Mouse (Mus musculus) brown adipose tissue, adult 24 weeks (tissue): ENCODE measurements around the gene Pigf. TPM values are rescaled to one million over a fixed set of nuclear protein-coding genes. Genes with fewer than 3 reads are reported as not detected.

Source experiments
- H3K27ac ChIP-seq: fragments of 200-500 bp; replicated peaks from 2 replicates; pipeline ENCODE4 v1.5.1; 2012; ENCODE audit warnings: low read depth, mild to moderate bottlenecking, low read length
- H3K4me1 ChIP-seq: fragments of 200-500 bp; 2 replicates; pipeline ENCODE4 v1.6.1; 2012; ENCODE audit warnings: low read length, mixed read lengths; ENCODE audit not compliant: control insufficient read depth, insufficient read depth, insufficient read length
- H3K4me3 ChIP-seq: fragments of 200-500 bp; 2 replicates; pipeline ENCODE4 v1.5.1; 2012; ENCODE audit warnings: low read depth, mild to moderate bottlenecking, low read length, moderate library complexity; ENCODE audit not compliant: insufficient read depth
- polyA plus RNA-seq: library from polyadenylated mRNA; stranded (reverse); fragments of >200 nt; gene quantifications from 2 replicates; pipeline ENCODE4 v1.2.4, GENCODE M21; 2012; ENCODE audit not compliant: missing spikeins, insufficient read depth, insufficient read length

The Pigf gene
- polyA plus RNA-seq, 1 experiment = 9.2 TPM

DNA sequence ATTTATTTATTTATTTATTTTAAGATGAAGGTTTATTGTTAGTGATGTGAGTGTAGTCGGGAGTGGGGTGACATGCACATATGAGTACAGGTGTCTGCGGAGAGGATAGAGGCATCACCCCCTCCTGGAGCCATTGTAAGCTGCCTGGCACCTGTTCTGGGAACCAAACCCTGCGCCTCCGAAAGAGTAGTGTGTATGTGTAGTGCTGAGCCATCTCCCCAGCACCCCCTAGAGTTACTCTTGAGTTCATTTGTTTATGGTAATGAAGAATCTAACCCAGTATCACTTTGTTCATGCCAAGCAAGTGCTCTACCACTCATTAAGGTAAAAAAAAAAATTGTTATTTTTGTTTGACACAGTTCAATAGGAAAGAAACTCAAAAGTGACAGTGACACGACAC lies 37.0 kb downstream of the Pigf start:
- Histone ChIP-seq H3K27ac (peak overlapping the region; percentile 55; the same call in 1 of the 2 replicates), H3K4me3 (no peak overlapping the region), H3K4me1 (peaks cover 16% of the 10 kb centered on the region)

DNA sequence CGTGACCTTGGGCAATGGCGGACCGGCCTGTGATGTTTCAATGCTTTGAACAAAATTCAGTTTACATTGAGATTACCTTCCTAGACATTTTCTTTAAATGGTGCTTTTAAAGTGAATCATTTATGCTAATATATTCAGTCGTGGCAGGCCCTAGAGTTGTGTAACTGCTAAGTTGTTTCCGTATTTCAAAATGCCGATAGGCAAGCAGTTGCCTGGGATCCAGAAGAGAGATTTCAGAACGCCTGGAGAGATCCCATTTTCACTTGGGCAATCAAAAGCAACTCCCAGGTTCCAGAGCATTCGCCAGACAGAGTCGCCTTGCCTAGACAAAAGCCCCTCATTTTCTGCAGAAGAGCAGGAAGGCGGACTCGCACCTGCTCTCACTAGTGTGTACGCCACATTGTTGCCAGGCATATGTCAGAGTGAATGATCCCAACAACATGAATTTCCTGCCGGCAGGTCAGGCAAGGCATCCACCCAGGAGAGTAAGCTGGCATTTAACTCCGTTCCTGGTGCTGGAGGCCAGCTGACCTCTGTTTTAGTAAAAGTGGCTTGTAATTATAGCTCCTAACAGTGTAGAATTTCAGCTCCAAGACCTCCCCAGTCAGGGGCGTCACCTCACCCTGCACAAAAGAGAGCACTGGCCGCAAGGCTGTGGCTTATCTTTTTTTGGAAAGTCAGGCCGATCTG lies 38.6 kb downstream of the Pigf start:
- H3K4me1 ChIP-seq = peaks cover 16% of the 10 kb centered on the region
- H3K27ac ChIP-seq = peak overlapping the region; percentile 88
- peak overlapping the region; percentile 21; the same call in 1 of the 2 replicates for H3K4me3 ChIP-seq

- Histone ChIP-seq H3K4me1 (peaks cover 9% of the 10 kb centered on the region; the same call in 1 of the 2 replicates), H3K27ac (peak overlapping the region; percentile 25; the same call in 1 of the 2 replicates), H3K4me3 (no peak overlapping the region)
Measured at GRCm38 (mm10) chr17:86982497-86982896, 42.7 kb downstream of the Pigf start.

DNA sequence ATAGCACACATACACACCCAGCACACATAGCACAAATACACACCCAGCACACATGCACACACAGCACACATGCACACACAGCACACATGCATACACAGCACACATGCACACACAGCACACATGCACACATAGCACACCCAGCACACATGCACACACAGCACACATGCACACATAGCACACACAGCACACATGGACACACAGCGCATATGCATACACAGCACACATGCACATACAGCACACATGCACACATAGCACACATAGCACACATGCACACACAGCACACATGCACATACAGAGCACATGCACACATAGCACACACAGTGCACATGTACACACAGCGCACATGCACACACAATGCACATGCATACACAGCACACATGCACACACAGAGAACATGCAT lies 43.5 kb downstream of the Pigf start:
- Histone ChIP-seq H3K27ac (no peak overlapping the region), H3K4me1 (peaks cover 6% of the 10 kb centered on the region; the same call in 1 of the 2 replicates), H3K4me3 (no peak overlapping the region)

GRCm38 (mm10) chr17:86981205-86981604 lies 44.0 kb downstream of the Pigf start:
- H3K27ac ChIP-seq = no peak overlapping the region
- no peak overlapping the region for H3K4me3 ChIP-seq
- H3K4me1 ChIP-seq = peaks cover 6% of the 10 kb centered on the region; the same call in 1 of the 2 replicates

DNA sequence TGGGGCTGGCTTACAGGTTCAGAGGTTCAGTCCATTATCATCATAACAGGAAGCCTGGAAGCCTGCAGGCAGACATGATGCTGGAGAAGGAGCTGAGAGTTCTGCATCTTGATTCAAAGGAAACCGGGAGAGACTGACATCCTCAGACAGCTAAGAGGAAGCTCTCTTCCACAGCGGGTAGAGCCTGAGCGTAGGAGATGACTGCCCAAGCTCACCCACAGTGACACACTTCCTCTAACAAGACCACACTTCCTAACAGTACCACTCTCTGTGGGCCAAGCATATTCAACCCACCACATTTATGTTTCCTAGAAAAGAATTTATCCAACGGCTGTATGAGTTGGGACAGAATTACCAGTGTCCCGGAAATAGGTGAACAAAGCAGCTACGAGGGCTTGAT lies 46.7 kb downstream of the Pigf start:
- Histone ChIP-seq H3K4me1 (peaks cover under 1% of the 10 kb centered on the region; the same call in 1 of the 2 replicates), H3K27ac (no peak overlapping the region), H3K4me3 (no peak overlapping the region)

DNA sequence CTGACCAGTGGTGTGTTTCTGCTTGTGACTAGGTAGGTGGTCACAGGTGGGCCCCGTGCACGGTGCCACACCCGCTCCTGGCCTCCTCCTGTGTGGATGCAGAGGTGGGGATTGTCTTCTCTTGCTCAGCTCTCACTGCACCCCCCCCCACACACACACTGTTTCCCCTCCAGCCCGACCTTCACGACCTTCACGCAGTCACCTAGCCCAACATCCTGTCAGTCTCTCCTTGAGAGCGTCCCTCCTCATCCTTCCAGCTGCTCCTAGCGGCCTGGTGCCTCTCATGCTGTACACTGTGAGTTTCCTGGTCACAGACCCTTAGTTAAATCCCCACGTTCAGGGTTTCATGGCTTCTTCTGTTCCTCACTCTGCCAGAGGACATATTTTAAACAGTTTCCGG lies 48.8 kb downstream of the Pigf start:
- no peak overlapping the region for H3K27ac ChIP-seq
- no peak overlapping the region for H3K4me3 ChIP-seq

DNA sequence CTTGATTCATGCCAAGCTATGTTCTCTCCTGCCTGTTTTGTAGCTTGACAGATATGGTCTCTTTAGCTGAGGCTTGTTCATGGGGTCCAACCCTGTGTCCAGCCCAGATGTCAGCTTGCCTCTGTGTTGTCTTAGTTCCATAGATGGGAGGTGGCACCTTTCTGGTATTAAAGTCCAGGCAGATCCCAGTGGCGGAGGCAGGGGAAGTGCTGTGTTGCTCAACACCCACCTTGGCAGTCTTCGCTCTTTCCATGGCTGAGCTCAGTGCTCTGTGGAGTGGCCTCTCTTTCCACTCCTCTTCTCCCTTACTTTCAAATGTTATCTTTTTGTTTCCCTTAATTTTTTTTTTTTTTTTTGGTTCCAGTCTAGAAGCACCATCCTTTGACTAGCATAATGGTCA lies 52.1 kb downstream of the Pigf start:
- Histone ChIP-seq H3K4me3 (no peak overlapping the region), H3K27ac (no peak overlapping the region), H3K4me1 (peaks cover 10% of the 10 kb centered on the region)

More for the DNA sequence above, 48.8 kb downstream of the Pigf start:
- peaks cover 6% of the 10 kb centered on the region for H3K4me1 ChIP-seq

DNA sequence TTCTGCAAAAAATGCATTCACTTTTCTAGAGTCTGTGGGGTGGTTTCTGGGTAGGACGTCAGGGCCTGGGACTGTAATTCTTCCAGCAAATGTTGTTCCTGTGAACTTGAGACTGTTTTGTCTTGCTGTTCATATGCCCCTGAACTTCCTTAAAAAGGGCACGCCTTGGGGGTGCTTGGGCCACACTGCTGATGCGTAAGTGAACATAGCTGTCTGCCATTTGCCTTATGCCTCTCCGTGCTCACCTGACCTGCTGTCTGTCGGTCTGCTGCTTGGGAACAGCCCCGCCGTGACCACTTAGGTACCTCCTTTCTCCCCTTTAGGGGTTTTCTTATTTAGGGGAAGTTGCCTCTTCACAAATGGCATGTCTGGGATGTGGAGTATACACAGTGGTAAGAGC lies 53.3 kb downstream of the Pigf start:
- Histone ChIP-seq H3K27ac (no peak overlapping the region), H3K4me1 (peaks cover 18% of the 10 kb centered on the region)

GRCm38 (mm10) chr17:86971036-86971435 lies 54.2 kb downstream of the Pigf start:
- H3K4me1 ChIP-seq = peaks cover 18% of the 10 kb centered on the region
- H3K27ac ChIP-seq = no peak overlapping the region

More for the DNA sequence above, 53.3 kb downstream of the Pigf start:
- H3K4me3 ChIP-seq = no peak overlapping the region

DNA sequence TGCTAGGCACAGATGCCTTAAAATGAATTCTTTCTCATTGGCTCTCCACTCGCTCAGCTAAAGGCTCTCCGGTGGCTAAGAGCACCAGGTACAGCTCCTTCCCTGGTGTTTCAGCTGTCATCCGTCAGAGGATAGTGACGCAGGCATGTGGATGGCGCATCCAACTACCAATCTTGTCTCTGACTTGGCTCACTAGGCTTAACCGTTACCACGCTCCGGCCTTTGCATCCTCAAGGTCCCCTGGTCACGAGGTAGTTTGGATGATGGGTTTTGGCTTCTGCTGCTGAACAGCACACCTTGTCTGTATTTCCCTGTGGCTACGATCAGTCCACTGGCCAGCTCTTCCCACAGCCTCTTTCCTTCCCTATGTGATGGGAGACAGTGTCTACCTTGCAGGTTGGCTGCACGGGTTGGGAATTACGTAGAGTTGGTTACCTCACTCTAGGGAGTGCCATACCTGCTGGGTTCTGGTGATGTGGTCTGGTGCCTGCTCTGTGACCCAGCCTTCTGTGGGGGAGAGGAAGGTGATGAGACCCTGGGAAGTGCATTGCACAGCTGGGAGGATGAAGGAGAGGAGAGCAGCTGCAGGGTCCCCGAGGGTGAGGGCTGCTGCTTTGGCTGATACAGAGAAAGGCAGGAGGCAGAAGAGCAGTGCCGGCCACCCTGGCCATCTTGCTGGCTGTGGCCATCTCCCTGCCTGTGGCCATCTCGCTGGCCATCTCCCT lies 55.0 kb downstream of the Pigf start:
- no peak overlapping the region for H3K27ac ChIP-seq
- no peak overlapping the region for H3K4me3 ChIP-seq
- H3K4me1 ChIP-seq = peaks cover 18% of the 10 kb centered on the region

More at GRCm38 (mm10) chr17:86971036-86971435, 54.2 kb downstream of the Pigf start:
- H3K4me3 ChIP-seq = no peak overlapping the region

- H3K4me3 ChIP-seq = no peak overlapping the region
- peaks cover 18% of the 10 kb centered on the region for H3K4me1 ChIP-seq
- no peak overlapping the region for H3K27ac ChIP-seq
Measured at GRCm38 (mm10) chr17:86969582-86969981, 55.6 kb downstream of the Pigf start.

GRCm38 (mm10) chr17:86968581-86968980 lies 56.6 kb downstream of the Pigf start:
- H3K4me3 ChIP-seq = no peak overlapping the region
- H3K27ac ChIP-seq = no peak overlapping the region
- H3K4me1 ChIP-seq = peaks cover 18% of the 10 kb centered on the region

DNA sequence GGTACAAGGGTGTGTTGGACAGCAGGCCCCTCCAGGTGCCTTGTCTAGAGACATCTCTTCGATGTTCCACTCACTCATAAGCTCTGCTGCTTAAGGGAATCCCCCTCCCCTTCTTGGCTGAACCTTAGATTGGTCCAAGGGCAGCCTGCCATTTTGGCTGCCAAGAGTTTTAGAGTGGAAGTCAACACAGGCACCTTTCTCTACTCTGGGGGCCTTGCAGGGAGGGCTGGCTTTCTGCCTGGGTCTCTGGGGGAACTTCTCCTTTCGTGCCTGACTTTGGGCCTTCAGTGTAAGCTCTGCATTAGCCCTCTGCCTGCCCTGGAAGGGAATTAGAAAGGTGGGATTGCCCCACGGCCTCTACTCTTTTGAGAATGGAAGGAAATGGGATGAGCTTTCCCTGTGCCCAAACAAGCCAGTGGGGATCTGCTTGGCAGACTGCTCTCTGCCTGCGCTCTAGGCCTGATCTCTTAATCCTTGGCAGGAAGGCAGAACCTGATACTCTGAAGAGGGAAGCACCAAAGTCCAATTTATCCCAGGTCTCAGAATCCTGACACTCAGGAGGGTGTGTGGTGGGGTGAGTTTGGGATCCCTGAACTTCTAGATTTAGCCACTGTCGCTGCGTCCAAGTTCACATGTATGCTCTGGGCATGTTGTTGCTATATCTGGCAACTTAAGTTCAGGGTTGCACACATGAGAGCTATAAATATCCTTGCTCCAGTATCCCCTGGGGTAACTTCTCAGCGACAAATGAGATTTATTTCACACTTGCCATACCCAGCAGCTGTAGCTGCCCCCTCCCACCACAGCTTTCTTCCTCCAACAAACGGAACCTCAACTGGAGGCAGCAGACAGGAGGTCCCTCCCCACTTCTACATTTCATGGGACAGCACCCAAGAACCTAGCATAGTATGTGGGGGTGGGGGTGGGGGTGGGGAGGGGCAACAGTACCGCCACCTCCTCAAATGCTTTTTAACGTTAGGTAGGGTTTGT lies 57.4 kb downstream of the Pigf start:
- Histone ChIP-seq H3K27ac (peak overlapping the region; percentile 26), H3K4me3 (no peak overlapping the region), H3K4me1 (peaks cover 13% of the 10 kb centered on the region)

- H3K27ac ChIP-seq = peak overlapping the region; percentile 26
- no peak overlapping the region for H3K4me3 ChIP-seq
- H3K4me1 ChIP-seq = peaks cover 12% of the 10 kb centered on the region
Measured at GRCm38 (mm10) chr17:86967048-86967447, 58.2 kb downstream of the Pigf start.
